Mouse (Mus musculus): ENCODE results near the gene V1ra8. TPM values are rescaled to one million over a fixed set of nuclear protein-coding genes. Genes with fewer than 3 reads are reported as not detected.
"Not testable (repeated sequence)": the region's sequence is repeated elsewhere in the genome, so short reads cannot be mapped to it uniquely, and the experiment has no call there.

V1ra8 gene
- not detected in 2 replicates for polyA plus RNA-seq (2012; rRNA removed)

DNA sequence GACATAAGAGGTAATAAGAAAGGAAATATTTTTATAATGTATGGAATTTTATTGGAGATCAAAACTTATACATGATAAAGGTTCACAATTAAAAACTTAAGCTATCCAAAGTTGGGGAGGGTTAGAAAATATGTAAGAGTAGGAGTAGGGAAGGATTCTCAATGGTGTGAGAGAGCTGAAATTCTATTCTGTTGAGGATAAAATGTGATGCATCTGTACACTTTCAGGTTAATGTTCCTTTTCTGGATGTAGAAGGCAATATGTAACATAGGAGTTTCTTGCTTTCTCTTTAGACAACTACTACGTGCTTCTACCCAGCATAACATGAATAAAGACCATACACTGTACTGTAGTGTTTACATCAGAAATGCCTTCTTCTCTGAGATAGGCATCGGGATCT, at the start of gene V1ra8:
V1ra8 (plus strand) TSS at position 301 of the 400 bp plus-strand sequence.
- H3K36me3 ChIP-seq (ENCODE audit: control insufficient read depth, insufficient read depth, low read length); H3K4me1 ChIP-seq (ENCODE audit: control insufficient read depth, insufficient read depth, insufficient read length); H3K27ac ChIP-seq (ENCODE audit: insufficient read depth, low read length); H3K4me3 ChIP-seq (ENCODE audit: extremely low read depth, insufficient read depth, insufficient read length); H3K27me3 ChIP-seq (ENCODE audit: control insufficient read depth, insufficient read depth, low read length); DNase-seq (ENCODE audit: low read depth in 1 of 2, low spot score in 2 of 2): not testable (repeated sequence)
- 79% methylated on average over 2 of the region's 2 CpGs for WGBS

- DNase-seq (ENCODE audit: low read depth in 1 of 2, low spot score in 2 of 2), result no peak
- TF ChIP-seq CTCF (IDR thresholded peaks at IDR 0.05; ENCODE audit: extremely low read depth, insufficient read depth, insufficient read length, insufficient replicate concordance) (no peak), POLR2A (IDR thresholded peaks at IDR 0.05; ENCODE audit: low read depth, low read length) (no peak)
- no peaks in the 10 kb centered on the region for H3K4me1 ChIP-seq (ENCODE audit: control insufficient read depth, insufficient read depth, insufficient read length)
- 83% methylated on average over 3 of the region's 3 CpGs for WGBS
- no peaks in the 10 kb centered on the region for H3K36me3 ChIP-seq (ENCODE audit: control insufficient read depth, insufficient read depth, low read length)
- no peak overlapping the region for H3K4me3 ChIP-seq (ENCODE audit: extremely low read depth, insufficient read depth, insufficient read length)
- no peaks in the 10 kb centered on the region for H3K27me3 ChIP-seq (ENCODE audit: control insufficient read depth, insufficient read depth, low read length)
- H3K27ac ChIP-seq (ENCODE audit: insufficient read depth, low read length), result no peak overlapping the region
These were observed 42.5 kb upstream of the V1ra8 start for GRCm38 (mm10) chr6:90160139-90160538.

DNA sequence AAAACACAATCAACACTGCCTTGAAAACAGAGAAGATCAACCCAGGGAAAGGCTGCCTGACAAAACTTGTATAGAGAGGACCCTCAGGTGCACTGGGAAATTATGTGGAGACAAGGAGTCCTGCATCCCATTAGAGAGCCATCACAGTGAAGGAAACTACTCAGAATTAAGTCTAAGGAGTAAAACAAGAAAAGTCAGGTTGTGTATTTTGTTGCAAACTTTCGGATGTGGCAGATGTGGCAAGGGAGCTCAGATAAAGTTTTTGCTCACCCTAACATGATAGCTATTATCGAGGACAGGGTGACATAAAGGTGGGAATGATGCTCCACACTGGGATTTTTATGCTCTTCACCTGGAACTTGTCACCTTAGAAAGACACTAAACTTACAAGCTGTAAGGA, 28.1 kb upstream of the V1ra8 start, which contains the start of gene Vmn1r52:
Vmn1r52 (plus strand) TSS at position 301 of the 400 bp plus-strand sequence.
- 68% methylated on average over 2 of the region's 2 CpGs for WGBS
- Histone ChIP-seq H3K27me3 (ENCODE audit: control insufficient read depth, insufficient read depth, low read length) (no peaks in the 10 kb centered on the region), H3K4me3 (ENCODE audit: extremely low read depth, insufficient read depth, insufficient read length) (no peak within 1 kb of the TSS), H3K4me1 (ENCODE audit: control insufficient read depth, insufficient read depth, insufficient read length) (no peaks in the 10 kb centered on the region), H3K36me3 (ENCODE audit: control insufficient read depth, insufficient read depth, low read length) (no peaks in the 10 kb centered on the region), H3K27ac (ENCODE audit: insufficient read depth, low read length) (no peak within 1 kb of the TSS)
- TF ChIP-seq POLR2A (IDR thresholded peaks at IDR 0.05; ENCODE audit: low read depth, low read length), result no peak
- TF ChIP-seq CTCF (IDR thresholded peaks at IDR 0.05; ENCODE audit: extremely low read depth, insufficient read depth, insufficient read length, insufficient replicate concordance), result no peak
- DNase-seq (ENCODE audit: low read depth in 1 of 2, low spot score in 2 of 2), result no peak

GRCm38 (mm10) chr6:90224338-90224737, 21.7 kb downstream of the V1ra8 start, which contains the start of gene Vmn1r53:
Gene Vmn1r53 (minus strand): TSS chr6:90224438.
- H3K4me3 ChIP-seq (ENCODE audit: extremely low read depth, insufficient read depth, insufficient read length), result no peak within 1 kb of the TSS
- no peaks in the 10 kb centered on the region for H3K4me1 ChIP-seq (ENCODE audit: control insufficient read depth, insufficient read depth, insufficient read length)

DNA sequence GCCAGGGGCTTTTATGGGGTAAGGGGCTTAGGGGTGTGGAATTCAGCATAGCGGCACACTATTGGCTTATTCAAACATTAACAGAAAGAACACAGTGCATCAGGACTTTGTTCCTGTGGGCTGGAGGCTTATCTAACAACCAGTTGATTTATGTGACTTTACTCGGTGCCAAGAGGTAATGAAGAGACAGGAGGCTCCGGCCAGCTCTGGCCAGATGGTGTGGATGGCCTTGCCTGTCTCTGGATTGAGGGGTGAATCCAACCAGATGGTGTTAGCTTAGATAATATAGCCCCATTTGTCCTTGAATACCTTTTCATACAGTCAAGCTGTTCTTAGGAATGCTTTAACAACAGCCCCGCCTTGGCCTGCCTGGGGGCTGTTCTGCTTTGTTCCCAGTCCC, 29.5 kb downstream of the V1ra8 start:
- not testable (repeated sequence) for H3K27me3 ChIP-seq (ENCODE audit: control insufficient read depth, insufficient read depth, low read length); DNase-seq (ENCODE audit: low read depth in 1 of 2, low spot score in 2 of 2); H3K27ac ChIP-seq (ENCODE audit: insufficient read depth, low read length); H3K4me1 ChIP-seq (ENCODE audit: control insufficient read depth, insufficient read depth, insufficient read length); H3K4me3 ChIP-seq (ENCODE audit: extremely low read depth, insufficient read depth, insufficient read length); H3K36me3 ChIP-seq (ENCODE audit: control insufficient read depth, insufficient read depth, low read length)
- WGBS, result 90% methylated on average over 4 of the region's 4 CpGs

More at GRCm38 (mm10) chr6:90224338-90224737, 21.7 kb downstream of the V1ra8 start, which contains the start of gene Vmn1r53:
- no peak within 1 kb of the TSS for H3K27ac ChIP-seq (ENCODE audit: insufficient read depth, low read length)
- WGBS, result 88% methylated on average over 1 of the region's 1 CpGs
- no peaks in the 10 kb centered on the region for H3K36me3 ChIP-seq (ENCODE audit: control insufficient read depth, insufficient read depth, low read length)
- no peaks in the 10 kb centered on the region for H3K27me3 ChIP-seq (ENCODE audit: control insufficient read depth, insufficient read depth, low read length)
- TF ChIP-seq CTCF (IDR thresholded peaks at IDR 0.05; ENCODE audit: extremely low read depth, insufficient read depth, insufficient read length, insufficient replicate concordance) (no peak), POLR2A (IDR thresholded peaks at IDR 0.05; ENCODE audit: low read depth, low read length) (no peak)
- DNase-seq (ENCODE audit: low read depth in 1 of 2, low spot score in 2 of 2), result no peak

GRCm38 (mm10) chr6:90232681-90233080, 30.1 kb downstream of the V1ra8 start:
- Histone ChIP-seq H3K27ac (ENCODE audit: insufficient read depth, low read length) (no peak overlapping the region), H3K4me1 (ENCODE audit: control insufficient read depth, insufficient read depth, insufficient read length) (no peaks in the 10 kb centered on the region), H3K4me3 (ENCODE audit: extremely low read depth, insufficient read depth, insufficient read length) (no peak overlapping the region), H3K36me3 (ENCODE audit: control insufficient read depth, insufficient read depth, low read length) (no peaks in the 10 kb centered on the region), H3K27me3 (ENCODE audit: control insufficient read depth, insufficient read depth, low read length) (no peaks in the 10 kb centered on the region)
- 72% methylated on average over 27 of the region's 27 CpGs for WGBS
- DNase-seq (ENCODE audit: low read depth in 1 of 2, low spot score in 2 of 2), result no peak
- TF ChIP-seq CTCF (IDR thresholded peaks at IDR 0.05; ENCODE audit: extremely low read depth, insufficient read depth, insufficient read length, insufficient replicate concordance) (no peak), POLR2A (IDR thresholded peaks at IDR 0.05; ENCODE audit: low read depth, low read length) (no peak)

GRCm38 (mm10) chr6:90244019-90244418, 41.4 kb downstream of the V1ra8 start:
- H3K27ac ChIP-seq (ENCODE audit: insufficient read depth, low read length), result no peak overlapping the region

More at GRCm38 (mm10) chr6:90244019-90244418, 41.4 kb downstream of the V1ra8 start:
- no peaks in the 10 kb centered on the region for H3K27me3 ChIP-seq (ENCODE audit: control insufficient read depth, insufficient read depth, low read length)
- DNase-seq (ENCODE audit: low read depth in 1 of 2, low spot score in 2 of 2), result no peak
- WGBS, result 74% methylated on average over 3 of the region's 3 CpGs
- H3K4me1 ChIP-seq (ENCODE audit: control insufficient read depth, insufficient read depth, insufficient read length), result no peaks in the 10 kb centered on the region
- no peak overlapping the region for H3K4me3 ChIP-seq (ENCODE audit: extremely low read depth, insufficient read depth, insufficient read length)
- no peaks in the 10 kb centered on the region for H3K36me3 ChIP-seq (ENCODE audit: control insufficient read depth, insufficient read depth, low read length)
- no peak for TF ChIP-seq CTCF (IDR thresholded peaks at IDR 0.05; ENCODE audit: extremely low read depth, insufficient read depth, insufficient read length, insufficient replicate concordance)

All from spleen, adult 2 months (tissue).